Mouse (Mus musculus) intestine, embryonic 14.5 days (tissue): ENCODE measurements around the gene Abca7. TPM values are rescaled to one million over a fixed set of nuclear protein-coding genes. Genes with fewer than 3 reads are reported as not detected.

Source experiments
- ATAC-seq: fragments of 200-750 bp; cut with Nextera tagmentation; replicated peaks from 2 replicates; pipeline ENCODE4 v1.8.0; 2017; ENCODE audit warnings: low read depth, moderate number of reproducible peaks, moderate TSS enrichment, moderate library complexity; ENCODE audit not compliant: low FRiP score, low TSS enrichment
- DNase-seq: peaks from one replicate; pipeline ENCODE4 v3.0.0-alpha.2; 2018; ENCODE audit warnings: low spot score
- H3K27ac ChIP-seq: fragments of 300-500 bp; sonication (generic); 2 replicates; pipeline ENCODE4 v1.5.1; 2014; ENCODE audit warnings: low read depth, mild to moderate bottlenecking, control low read depth
- H3K27me3 ChIP-seq: fragments of 300-500 bp; sonication (generic); replicated peaks from 2 replicates; pipeline ENCODE4 v1.6.1; 2014; ENCODE audit warnings: low read length, control low read depth; ENCODE audit not compliant: control insufficient read depth, insufficient read depth
- H3K36me3 ChIP-seq: fragments of 300-500 bp; sonication (generic); 2 replicates; pipeline ENCODE4 v1.6.1; 2014; ENCODE audit warnings: low read length, control low read depth; ENCODE audit not compliant: control insufficient read depth, insufficient read depth
- H3K4me1 ChIP-seq: fragments of 300-500 bp; sonication (generic); replicated peaks from 2 replicates; pipeline ENCODE4 v1.6.1; 2014; ENCODE audit warnings: low read length, control low read depth, mixed read lengths; ENCODE audit not compliant: control insufficient read depth, insufficient read depth
- H3K4me2 ChIP-seq: fragments of 300-500 bp; sonication (generic); 2 replicates; pipeline ENCODE4 v1.6.1; 2014; ENCODE audit warnings: low read length
- H3K4me3 ChIP-seq: fragments of 300-500 bp; sonication (generic); 2 replicates; pipeline ENCODE4 v1.5.1; 2014; ENCODE audit warnings: low read depth, low read length, control low read depth, mixed read lengths
- H3K9ac ChIP-seq: fragments of 300-500 bp; sonication (generic); 2 replicates; pipeline ENCODE4 v1.6.1; 2014; ENCODE audit warnings: mild to moderate bottlenecking, low read length
- H3K9me3 ChIP-seq: fragments of 300-500 bp; sonication (generic); 2 replicates; pipeline ENCODE4 v1.6.1; 2016; ENCODE audit warnings: low read length, control low read depth; ENCODE audit not compliant: control insufficient read depth
- WGBS: fragments of 180-500 bp; shearing (Covaris S2); extraction: QIAGEN DNeasy Blood & Tissue Kit; methylation state at CpG from one replicate; pipeline ENCODE4 v1.1.7; 2014; 5-methylcytosine and 5-hydroxymethylcytosine counted together
- polyA plus RNA-seq: library from polyadenylated mRNA; unstranded; fragments of >200 nt; fragmentation: Nextera tagmentation; extraction: Ambion mirVana; gene quantifications from 2 replicates; pipeline ENCODE4 v1.2.1, GENCODE M21; 2014

The Abca7 gene
- polyA plus RNA-seq, 1 experiment from 2014 or later, result 3.8 TPM

DNA sequence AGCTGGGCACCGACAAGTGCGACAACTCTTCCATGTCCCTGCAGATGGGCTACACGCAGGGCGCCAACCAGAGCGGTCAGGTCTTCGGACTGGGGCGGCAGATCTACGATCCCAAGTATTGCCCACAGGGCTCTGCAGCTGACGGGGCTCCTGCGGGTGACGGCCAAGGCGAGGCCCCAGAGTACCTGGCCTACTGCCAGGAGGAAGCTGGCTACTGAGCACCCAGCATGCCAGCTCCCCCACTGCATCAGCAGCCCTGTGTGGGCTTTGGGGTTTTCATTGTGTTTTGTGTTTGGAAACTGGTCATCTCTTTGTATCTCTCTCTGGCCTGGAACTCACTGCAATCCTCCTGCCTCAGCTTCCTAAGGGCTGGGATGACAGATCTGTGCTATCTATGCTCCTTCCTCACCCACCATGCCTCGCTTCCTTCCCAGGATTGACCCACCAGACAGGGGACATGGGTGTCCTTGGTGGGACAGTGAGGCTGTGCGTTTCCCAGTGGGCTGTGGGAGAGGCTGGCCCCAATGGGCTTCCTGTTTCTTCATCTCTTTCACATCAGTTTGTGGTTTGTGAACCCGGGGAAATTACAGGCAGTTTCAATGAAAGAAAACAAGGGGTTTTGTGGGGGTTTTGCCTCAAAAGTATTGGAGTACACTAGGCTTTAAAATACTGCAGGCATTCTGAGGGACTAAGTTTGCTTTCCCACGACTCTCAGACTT lies 1.7 kb upstream of the Abca7 start:
- H3K4me2 ChIP-seq, result no peak overlapping the region
- no peak overlapping the region for H3K4me3 ChIP-seq
- peaks cover 11% of the 10 kb centered on the region for H3K4me1 ChIP-seq
- no peak overlapping the region for H3K27ac ChIP-seq
- ATAC-seq (no peak), DNase-seq (no peak)
- peaks cover 6% of the 10 kb centered on the region; the same call in 1 of the 2 replicates for H3K9me3 ChIP-seq
- H3K36me3 ChIP-seq, result peaks cover 48% of the 10 kb centered on the region
- H3K27me3 ChIP-seq, result no peaks in the 10 kb centered on the region
- H3K9ac ChIP-seq, result no peak overlapping the region
- 87% methylated on average over 16 of the region's 16 CpGs for WGBS

GRCm38 (mm10) chr10:79995636-79996035 lies 658 bp upstream of the Abca7 start:
- Histone ChIP-seq H3K4me1 (peaks cover 6% of the 10 kb centered on the region; the same call in 1 of the 2 replicates), H3K4me3 (no peak overlapping the region), H3K9me3 (peaks cover 6% of the 10 kb centered on the region; the same call in 1 of the 2 replicates), H3K9ac (no peak overlapping the region), H3K36me3 (peaks cover 48% of the 10 kb centered on the region), H3K27ac (no peak overlapping the region), H3K27me3 (no peaks in the 10 kb centered on the region), H3K4me2 (no peak overlapping the region)
- DNase-seq, result no peak
- 77% methylated on average over 1 of the region's 1 CpGs for WGBS
- no peak for ATAC-seq

- Histone ChIP-seq H3K4me3 (peak overlapping the region; percentile 42), H3K4me1 (peaks cover 6% of the 10 kb centered on the region; the same call in 1 of the 2 replicates), H3K9me3 (no peaks in the 10 kb centered on the region), H3K36me3 (peaks cover 36% of the 10 kb centered on the region), H3K9ac (peak overlapping the region; percentile 37), H3K27me3 (peaks cover 3% of the 10 kb centered on the region; the same call in 1 of the 2 replicates), H3K4me2 (peak overlapping the region; percentile 54), H3K27ac (peak overlapping the region; percentile 17; the same call in 1 of the 2 replicates)
- WGBS, result under 1% methylated on average over 35 of the region's 35 CpGs
- ATAC-seq (peak; percentile 58), DNase-seq (peak; percentile 86)
Observed at GRCm38 (mm10) chr10:79997034-79997760, 903 bp downstream of the Abca7 start.

DNA sequence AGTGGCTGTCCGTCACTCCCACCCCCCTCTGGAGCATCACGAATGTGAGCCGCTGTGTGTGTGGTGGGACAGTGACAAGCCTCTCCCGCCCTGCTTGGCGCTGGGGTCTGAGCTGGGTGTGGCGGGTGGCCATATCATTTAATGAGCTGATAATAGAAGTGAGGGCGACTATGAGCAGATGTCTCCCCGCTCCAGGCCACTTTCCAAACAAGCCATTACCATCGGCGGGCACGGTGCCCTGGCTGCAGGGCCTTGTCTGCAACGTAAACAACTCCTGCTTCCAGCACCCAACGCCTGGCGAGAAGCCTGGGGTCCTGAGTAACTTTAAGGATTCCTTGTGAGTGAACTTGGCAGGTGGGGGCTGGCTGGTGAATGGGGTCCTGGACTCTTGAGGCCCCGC lies 1.5 kb downstream of the Abca7 start:
- no peak overlapping the region for H3K27ac ChIP-seq
- peak overlapping the region; percentile 21; the same call in 1 of the 2 replicates for H3K9ac ChIP-seq
- no peaks in the 10 kb centered on the region for H3K9me3 ChIP-seq

DNA sequence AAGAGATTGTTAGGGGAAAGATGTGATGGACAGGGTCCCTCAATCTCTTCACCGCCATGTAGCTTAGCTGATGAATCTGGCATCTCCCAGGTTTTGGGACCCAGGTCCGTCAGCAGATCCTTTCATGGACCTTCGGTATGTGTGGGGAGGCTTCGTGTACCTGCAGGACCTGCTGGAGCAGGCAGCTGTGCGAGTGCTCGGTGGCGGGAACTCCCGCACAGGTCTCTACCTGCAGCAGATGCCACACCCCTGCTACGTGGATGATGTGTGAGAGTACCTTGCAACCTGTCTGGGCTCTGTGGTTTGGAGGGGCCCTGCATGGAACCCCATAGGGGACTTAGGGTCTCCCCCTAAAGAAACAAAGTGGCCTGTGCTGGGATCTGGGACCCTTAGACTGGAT lies 5.7 kb downstream of the Abca7 start:
- no peak overlapping the region for H3K27ac ChIP-seq
- no peak overlapping the region for H3K9ac ChIP-seq
- no peak for ATAC-seq
- no peaks in the 10 kb centered on the region for H3K36me3 ChIP-seq
- no peak for DNase-seq
- H3K27me3 ChIP-seq, result peaks cover 3% of the 10 kb centered on the region; the same call in 1 of the 2 replicates
- H3K4me3 ChIP-seq, result no peak overlapping the region
- H3K4me2 ChIP-seq, result no peak overlapping the region
- no peaks in the 10 kb centered on the region for H3K9me3 ChIP-seq
- 69% methylated on average over 9 of the region's 9 CpGs for WGBS
- peaks cover 6% of the 10 kb centered on the region; the same call in 1 of the 2 replicates for H3K4me1 ChIP-seq

More for the DNA sequence above, 1.5 kb downstream of the Abca7 start:
- Histone ChIP-seq H3K4me1 (peaks cover 6% of the 10 kb centered on the region; the same call in 1 of the 2 replicates), H3K4me2 (peak overlapping the region; percentile 54), H3K36me3 (peaks cover 30% of the 10 kb centered on the region), H3K27me3 (peaks cover 3% of the 10 kb centered on the region; the same call in 1 of the 2 replicates), H3K4me3 (peak overlapping the region; percentile 42)
- DNase-seq (no peak), ATAC-seq (0 out of 2 replicates have a peak, but pooled peaks have one; percentile 2)
- 6% methylated on average over 15 of the region's 15 CpGs for WGBS

DNA sequence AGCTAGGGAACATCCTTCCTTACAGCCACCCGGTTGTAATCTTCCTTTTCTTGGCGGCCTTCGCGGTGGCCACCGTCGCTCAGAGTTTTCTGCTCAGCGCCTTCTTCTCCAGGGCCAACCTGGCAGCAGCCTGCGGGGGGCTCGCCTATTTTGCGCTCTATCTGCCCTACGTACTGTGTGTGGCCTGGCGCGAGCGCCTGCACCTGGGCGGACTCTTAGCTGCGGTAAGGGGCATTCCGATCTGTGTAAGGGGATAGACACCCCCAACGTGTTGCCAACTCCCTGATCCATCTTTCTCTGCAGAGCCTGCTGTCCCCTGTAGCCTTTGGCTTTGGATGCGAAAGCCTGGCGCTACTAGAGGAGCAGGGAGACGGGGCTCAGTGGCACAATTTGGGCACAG lies 6.5 kb downstream of the Abca7 start:
- Histone ChIP-seq H3K9ac (0 out of 2 replicates have a peak overlapping the region, but pooled peaks have one; percentile 3), H3K27ac (no peak overlapping the region), H3K4me3 (no peak overlapping the region), H3K4me2 (no peak overlapping the region), H3K9me3 (no peaks in the 10 kb centered on the region), H3K27me3 (peaks cover 3% of the 10 kb centered on the region; the same call in 1 of the 2 replicates), H3K4me1 (peaks cover 2% of the 10 kb centered on the region; the same call in 1 of the 2 replicates), H3K36me3 (no peaks in the 10 kb centered on the region)
- no peak for ATAC-seq
- 29% methylated on average over 21 of the region's 21 CpGs for WGBS
- no peak for DNase-seq

DNA sequence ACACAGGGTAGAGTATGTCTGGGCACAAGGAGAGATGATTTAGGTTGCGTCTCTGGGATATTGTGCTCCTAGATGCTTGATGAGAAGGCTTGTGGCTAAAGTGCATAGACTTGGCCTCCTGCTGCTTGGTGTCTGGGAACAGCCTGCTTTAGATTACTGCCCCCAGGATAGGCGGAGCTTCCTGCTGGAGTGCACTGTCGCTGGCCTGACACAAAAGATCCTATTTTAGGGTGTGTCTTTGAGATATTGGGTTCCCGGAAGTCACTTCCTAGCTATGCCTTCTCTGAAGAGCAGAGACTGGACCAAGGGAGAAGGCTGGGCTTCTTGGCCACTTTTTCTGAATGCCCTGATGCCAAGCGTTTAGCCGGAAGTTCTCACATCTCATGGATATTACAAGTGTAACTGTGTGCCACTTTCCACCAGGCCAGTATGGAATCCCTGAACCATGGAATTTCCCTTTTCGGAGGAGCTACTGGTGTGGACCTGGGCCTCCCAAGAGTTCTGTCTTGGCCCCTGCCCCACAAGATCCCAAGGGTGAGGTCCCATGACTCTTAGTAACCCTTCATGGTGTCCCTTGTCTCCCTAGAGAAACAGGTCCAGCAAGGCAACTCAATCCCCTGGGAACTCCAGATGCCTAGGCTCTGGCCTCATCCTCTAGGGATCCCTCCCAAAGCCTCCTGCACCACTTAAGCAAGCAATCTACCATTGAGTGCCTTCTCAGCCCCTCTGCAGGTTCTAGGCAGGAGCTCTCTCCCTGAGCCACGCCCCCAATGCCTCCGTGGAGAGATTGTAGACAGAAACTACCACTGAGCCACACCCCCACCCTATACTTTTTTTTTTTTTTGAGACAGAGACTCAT lies 7.3 kb downstream of the Abca7 start:
- no peaks in the 10 kb centered on the region for H3K4me1 ChIP-seq
- DNase-seq, result no peak
- no peak overlapping the region for H3K4me2 ChIP-seq
- ATAC-seq, result no peak
- H3K9ac ChIP-seq, result no peak overlapping the region
- no peak overlapping the region for H3K27ac ChIP-seq
- H3K36me3 ChIP-seq, result no peaks in the 10 kb centered on the region
- no peaks in the 10 kb centered on the region for H3K9me3 ChIP-seq
- H3K4me3 ChIP-seq, result no peak overlapping the region
- peaks cover 3% of the 10 kb centered on the region; the same call in 1 of the 2 replicates for H3K27me3 ChIP-seq
- 63% methylated on average over 9 of the region's 9 CpGs for WGBS

DNA sequence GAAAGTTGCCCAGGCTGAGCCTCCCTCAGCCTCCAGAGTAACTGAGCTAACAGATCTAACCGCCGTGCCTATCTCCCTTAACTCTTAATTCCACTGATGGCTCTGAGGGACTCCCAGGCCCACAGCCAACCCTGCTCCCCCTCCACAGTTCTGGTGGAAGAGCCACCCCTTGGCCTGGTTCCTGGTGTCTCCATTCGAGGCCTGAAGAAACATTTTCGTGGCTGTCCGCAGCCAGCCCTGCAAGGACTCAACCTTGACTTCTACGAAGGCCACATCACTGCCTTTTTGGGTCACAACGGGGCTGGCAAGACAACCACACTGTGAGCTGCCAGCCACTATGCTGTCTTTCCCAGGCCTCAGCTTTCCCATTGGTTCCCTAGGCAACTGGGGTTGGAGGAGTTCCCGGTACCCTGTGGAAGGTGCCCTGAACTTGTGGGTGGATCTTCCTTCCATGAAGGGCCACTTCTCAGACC lies 8.0 kb downstream of the Abca7 start:
- no peaks in the 10 kb centered on the region for H3K9me3 ChIP-seq
- ATAC-seq (no peak), DNase-seq (no peak)
- H3K9ac ChIP-seq, result no peak overlapping the region
- H3K4me3 ChIP-seq, result no peak overlapping the region
- H3K4me2 ChIP-seq, result no peak overlapping the region
- H3K4me1 ChIP-seq, result no peaks in the 10 kb centered on the region
- 88% methylated on average over 8 of the region's 8 CpGs for WGBS
- no peaks in the 10 kb centered on the region for H3K36me3 ChIP-seq
- H3K27ac ChIP-seq, result no peak overlapping the region
- H3K27me3 ChIP-seq, result peaks cover 3% of the 10 kb centered on the region; the same call in 1 of the 2 replicates
